Mouse (Mus musculus): ENCODE data around the gene Usp12.

DNA sequence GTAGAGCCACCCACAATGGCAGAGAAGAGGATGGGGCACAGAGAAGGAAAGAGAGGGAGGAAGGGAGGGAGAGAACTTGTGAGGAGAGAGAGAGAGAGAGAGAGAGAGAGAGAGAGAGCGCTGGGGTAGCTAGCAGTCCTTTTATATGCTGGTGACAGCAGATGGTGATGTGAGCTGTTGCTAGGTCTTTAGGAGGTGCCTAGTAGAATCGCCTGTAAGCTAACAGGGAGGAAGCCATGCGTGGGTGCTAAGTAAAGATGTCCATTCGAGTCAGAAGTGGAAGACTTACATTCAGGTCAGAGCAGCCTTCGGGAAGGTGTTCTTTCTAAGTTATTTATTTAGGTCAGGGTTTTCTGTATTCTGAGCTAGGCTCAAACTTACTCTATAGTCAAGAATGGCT lies 15.1 kb upstream of the Usp12 start:
- TF ChIP-seq CTCF (IDR thresholded peaks at IDR 0.05; ENCODE audit: low read depth, low read length) (no peak), GATA1 (IDR thresholded peaks at IDR 0.05; ENCODE audit: borderline replicate concordance, low read length) (no peak), POLR2AphosphoS5 (IDR thresholded peaks at IDR 0.05; ENCODE audit: insufficient replicate concordance, low read depth, low read length) (no peak), TAL1 (conservative IDR thresholded peaks at IDR 0.05; ENCODE audit: low read depth, low read length) (no peak)

Data from G1E (cell line).